Mouse (Mus musculus) thymus, adult 18-20 months (tissue): ENCODE data around the gene Nxf1.

ENCODE experiments used
- DNase-seq, 2 experiments: peaks; one replicate each; pipeline ENCODE4 v3.0.0; 2022; ENCODE audit warnings: mixed read lengths in 2 of 2

The Nxf1 gene

GRCm38 (mm10) chr19:8819596-8820423 is 62.9 kb downstream of the Nxf1 start, which contains the start of gene Hnrnpul2:
Gene Hnrnpul2, plus strand, starts transcription at chr19:8820010.
- DNase-seq, result peak; percentile 99
